Mouse (Mus musculus) adrenal gland, postnatal 36 days (tissue): ENCODE measurements around the gene Anapc5. TPM values are rescaled to one million over a fixed set of nuclear protein-coding genes. Genes with fewer than 3 reads are reported as not detected.

Source experiments
- DNase-seq, 2 experiments: peaks; one replicate each; pipeline ENCODE4 v3.0.0; 2021; ENCODE audit warnings: mixed read lengths in 1 of 2
- total RNA-seq, 2 experiments: library from RNA; stranded (reverse); gene quantifications; 2 replicates each; pipeline ENCODE4 v1.2.3; 2021

Anapc5 gene
- total RNA-seq, 2 experiments from 2014 or later: 154 to 181 TPM

GRCm38 (mm10) chr5:122799379-122800344 lies 21.5 kb downstream of the Anapc5 start:
- DNase-seq: no peak

GRCm38 (mm10) chr5:122798557-122799378 lies 22.4 kb downstream of the Anapc5 start:
- peak; percentile 71 to 86 for DNase-seq

GRCm38 (mm10) chr5:122797866-122798265 lies 23.3 kb downstream of the Anapc5 start:
- no peak for DNase-seq

GRCm38 (mm10) chr5:122788696-122789095 lies 32.4 kb downstream of the Anapc5 start:
- no peak for DNase-seq

- DNase-seq: no peak
These were observed 34.9 kb downstream of the Anapc5 start for GRCm38 (mm10) chr5:122786035-122786819.

GRCm38 (mm10) chr5:122783726-122784406 lies 37.3 kb downstream of the Anapc5 start:
- DNase-seq: peak; percentile 37 to 49

- peak; percentile 42 to 57 for DNase-seq
These were observed 39.1 kb downstream of the Anapc5 start for GRCm38 (mm10) chr5:122782066-122782465.

- DNase-seq: no peak
These were observed 40.2 kb downstream of the Anapc5 start for GRCm38 (mm10) chr5:122780791-122781432.

GRCm38 (mm10) chr5:122779277-122779834 lies 41.8 kb downstream of the Anapc5 start, which contains the start of gene Camkk2:
Gene Camkk2, minus strand, starts transcription at chr5:122779409.
- peak; percentile 88 to 93 for DNase-seq

- DNase-seq: peak in 1 of 2 experiments; percentile 58
These were observed 42.6 kb downstream of the Anapc5 start for GRCm38 (mm10) chr5:122778231-122779226.

GRCm38 (mm10) chr5:122777322-122777721 lies 43.8 kb downstream of the Anapc5 start:
- no peak for DNase-seq

- no peak for DNase-seq
These were observed 45.4 kb downstream of the Anapc5 start for GRCm38 (mm10) chr5:122775646-122776286.

GRCm38 (mm10) chr5:122774743-122775611 lies 46.2 kb downstream of the Anapc5 start:
- DNase-seq: peak; percentile 66 to 74

- DNase-seq: no peak
These were observed 47.4 kb downstream of the Anapc5 start for GRCm38 (mm10) chr5:122773756-122774155.

GRCm38 (mm10) chr5:122771428-122771827 lies 49.7 kb downstream of the Anapc5 start:
- no peak for DNase-seq

- peak; percentile 78 to 89 for DNase-seq
These were observed 50.3 kb downstream of the Anapc5 start for GRCm38 (mm10) chr5:122770806-122771261.

- DNase-seq: peak; percentile 52 to 54
These were observed 50.8 kb downstream of the Anapc5 start for GRCm38 (mm10) chr5:122770304-122770703.
